Mouse (Mus musculus): ENCODE results near the gene Hcrt. TPM values are rescaled to one million over a fixed set of nuclear protein-coding genes. Genes with fewer than 3 reads are reported as not detected.
"Not testable (repeated sequence)": the region's sequence is repeated elsewhere in the genome, so short reads cannot be mapped to it uniquely, and the experiment has no call there.

Hcrt gene
- polyA plus RNA-seq, 1 experiment = not detected

- Histone ChIP-seq H3K4me3 (replicated peaks; ENCODE audit: control insufficient read depth, low read depth, low read length) (no peak overlapping the region), H3K27ac (ENCODE audit: control insufficient read depth, insufficient read depth, low read depth, low read length, poor library complexity) (no peak overlapping the region), H3K4me1 (ENCODE audit: control insufficient read depth, insufficient read depth, low read length) (no peaks in the 10 kb centered on the region; the same call in 1 of the 2 replicates)
- TF ChIP-seq CTCF (IDR thresholded peaks at IDR 0.05; ENCODE audit: control insufficient read depth, insufficient read depth, low read length) = no peak
- TF ChIP-seq POLR2A (IDR thresholded peaks at IDR 0.05; ENCODE audit: borderline replicate concordance, control insufficient read depth, low read depth, low read length) = no peak
- WGBS = 95% methylated on average over 2 of the region's 2 CpGs
Measured at GRCm38 (mm10) chr11:100795386-100795785, 32.7 kb upstream of the Hcrt start.

- WGBS = 54% methylated on average over 2 of the region's 2 CpGs
- no peaks in the 10 kb centered on the region; the same call in 1 of the 2 replicates for H3K4me1 ChIP-seq (ENCODE audit: control insufficient read depth, insufficient read depth, low read length)
- TF ChIP-seq CTCF (IDR thresholded peaks at IDR 0.05; ENCODE audit: control insufficient read depth, insufficient read depth, low read length) (no peak), POLR2A (IDR thresholded peaks at IDR 0.05; ENCODE audit: borderline replicate concordance, control insufficient read depth, low read depth, low read length) (no peak)
- H3K27ac ChIP-seq (ENCODE audit: control insufficient read depth, insufficient read depth, low read depth, low read length, poor library complexity) = no peak overlapping the region
- no peak overlapping the region for H3K4me3 ChIP-seq (replicated peaks; ENCODE audit: control insufficient read depth, low read depth, low read length)
Measured at GRCm38 (mm10) chr11:100791457-100792049, 28.8 kb upstream of the Hcrt start.

- H3K4me1 ChIP-seq (ENCODE audit: control insufficient read depth, insufficient read depth, low read length); H3K4me3 ChIP-seq (replicated peaks; ENCODE audit: control insufficient read depth, low read depth, low read length); H3K27ac ChIP-seq (ENCODE audit: control insufficient read depth, insufficient read depth, low read depth, low read length, poor library complexity): not testable (repeated sequence)
- 88% methylated on average over 9 of the region's 9 CpGs for WGBS
Measured at GRCm38 (mm10) chr11:100790644-100791043, 27.9 kb upstream of the Hcrt start.

GRCm38 (mm10) chr11:100789702-100790101, 27.0 kb upstream of the Hcrt start:
- 88% methylated on average over 3 of the region's 3 CpGs for WGBS
- Histone ChIP-seq H3K27ac (ENCODE audit: control insufficient read depth, insufficient read depth, low read depth, low read length, poor library complexity) (no peak overlapping the region), H3K4me3 (replicated peaks; ENCODE audit: control insufficient read depth, low read depth, low read length) (no peak overlapping the region), H3K4me1 (ENCODE audit: control insufficient read depth, insufficient read depth, low read length) (no peaks in the 10 kb centered on the region; the same call in 1 of the 2 replicates)
- TF ChIP-seq POLR2A (IDR thresholded peaks at IDR 0.05; ENCODE audit: borderline replicate concordance, control insufficient read depth, low read depth, low read length) (no peak), CTCF (IDR thresholded peaks at IDR 0.05; ENCODE audit: control insufficient read depth, insufficient read depth, low read length) (no peak)

GRCm38 (mm10) chr11:100785774-100786173, 23.0 kb upstream of the Hcrt start:
- Histone ChIP-seq H3K4me1 (ENCODE audit: control insufficient read depth, insufficient read depth, low read length) (no peaks in the 10 kb centered on the region), H3K4me3 (replicated peaks; ENCODE audit: control insufficient read depth, low read depth, low read length) (no peak overlapping the region), H3K27ac (ENCODE audit: control insufficient read depth, insufficient read depth, low read depth, low read length, poor library complexity) (no peak overlapping the region)
- TF ChIP-seq POLR2A (IDR thresholded peaks at IDR 0.05; ENCODE audit: borderline replicate concordance, control insufficient read depth, low read depth, low read length) (no peak), CTCF (IDR thresholded peaks at IDR 0.05; ENCODE audit: control insufficient read depth, insufficient read depth, low read length) (no peak)
- WGBS = 94% methylated on average over 2 of the region's 2 CpGs

GRCm38 (mm10) chr11:100784286-100784685, 21.6 kb upstream of the Hcrt start:
- TF ChIP-seq CTCF (IDR thresholded peaks at IDR 0.05; ENCODE audit: control insufficient read depth, insufficient read depth, low read length) (no peak), POLR2A (IDR thresholded peaks at IDR 0.05; ENCODE audit: borderline replicate concordance, control insufficient read depth, low read depth, low read length) (no peak)
- Histone ChIP-seq H3K4me3 (replicated peaks; ENCODE audit: control insufficient read depth, low read depth, low read length) (no peak overlapping the region), H3K27ac (ENCODE audit: control insufficient read depth, insufficient read depth, low read depth, low read length, poor library complexity) (no peak overlapping the region), H3K4me1 (ENCODE audit: control insufficient read depth, insufficient read depth, low read length) (no peaks in the 10 kb centered on the region)
- 89% methylated on average over 8 of the region's 8 CpGs for WGBS

GRCm38 (mm10) chr11:100782568-100782967, 19.8 kb upstream of the Hcrt start:
- TF ChIP-seq CTCF (IDR thresholded peaks at IDR 0.05; ENCODE audit: control insufficient read depth, insufficient read depth, low read length) (no peak), POLR2A (IDR thresholded peaks at IDR 0.05; ENCODE audit: borderline replicate concordance, control insufficient read depth, low read depth, low read length) (no peak)

GRCm38 (mm10) chr11:100781763-100782475, 19.2 kb upstream of the Hcrt start:
- no peak overlapping the region for H3K27ac ChIP-seq (ENCODE audit: control insufficient read depth, insufficient read depth, low read depth, low read length, poor library complexity)
- no peaks in the 10 kb centered on the region; the same call in 1 of the 2 replicates for H3K4me1 ChIP-seq (ENCODE audit: control insufficient read depth, insufficient read depth, low read length)
- WGBS = 87% methylated on average over 15 of the region's 15 CpGs
- TF ChIP-seq POLR2A (IDR thresholded peaks at IDR 0.05; ENCODE audit: borderline replicate concordance, control insufficient read depth, low read depth, low read length) (no peak), CTCF (IDR thresholded peaks at IDR 0.05; ENCODE audit: control insufficient read depth, insufficient read depth, low read length) (no peak)
- no peak overlapping the region for H3K4me3 ChIP-seq (replicated peaks; ENCODE audit: control insufficient read depth, low read depth, low read length)

More at GRCm38 (mm10) chr11:100782568-100782967, 19.8 kb upstream of the Hcrt start:
- H3K27ac ChIP-seq (ENCODE audit: control insufficient read depth, insufficient read depth, low read depth, low read length, poor library complexity) = no peak overlapping the region
- H3K4me3 ChIP-seq (replicated peaks; ENCODE audit: control insufficient read depth, low read depth, low read length) = no peak overlapping the region
- no peaks in the 10 kb centered on the region for H3K4me1 ChIP-seq (ENCODE audit: control insufficient read depth, insufficient read depth, low read length)
- 90% methylated on average over 13 of the region's 13 CpGs for WGBS

All from bone marrow, adult 2 months (tissue).